Mouse (Mus musculus) erythroblast, embryonic 14.5 days (primary cell): ENCODE measurements around the gene Fbxo8.

Experiments
- GATA1 ChIP-seq: IDR thresholded peaks from 2 replicates; pipeline ENCODE4 v1.6.1; 2012; ENCODE audit warnings: low read length, inconsistent platforms, mixed read lengths
- TAL1 ChIP-seq: IDR thresholded peaks from 3 replicates; pipeline ENCODE4 v1.6.1; 2012; ENCODE audit warnings: low read length, inconsistent platforms, mixed read lengths

GRCm38 (mm10) chr8:56547866-56548265, 3.0 kb upstream of the Fbxo8 start:
- TF ChIP-seq TAL1: no peak
- no peak for TF ChIP-seq GATA1
